Mouse (Mus musculus): ENCODE measurements around the gene Cyp26c1. TPM values are rescaled to one million over a fixed set of nuclear protein-coding genes. Genes with fewer than 3 reads are reported as not detected.

Gene Cyp26c1
- polyA plus RNA-seq (2012; rRNA removed), result not detected in 2 replicates

DNA sequence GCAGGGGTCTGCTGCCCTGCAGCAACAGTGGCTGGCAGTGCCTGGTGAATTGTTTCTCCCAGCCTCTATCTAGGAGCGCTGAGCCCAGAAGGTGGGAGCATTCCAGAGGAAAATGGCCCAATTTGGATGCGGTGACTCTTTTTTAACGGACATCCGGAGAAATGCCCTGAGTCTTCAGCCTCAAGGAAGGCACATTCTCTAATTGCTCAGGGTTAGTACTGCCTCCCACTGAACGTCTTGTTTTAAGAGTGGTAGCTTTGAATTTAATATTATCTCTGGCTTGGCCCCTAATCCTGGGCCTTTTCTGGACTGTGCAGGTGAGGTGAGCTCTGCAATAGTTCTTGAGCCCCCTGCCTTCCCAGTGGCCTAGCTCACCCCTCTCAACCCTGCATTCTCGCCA is at the start of gene Cyp26c1:
Gene Cyp26c1 (plus strand): TSS at position 301 of the 400 bp plus-strand sequence.
- no peak for TF ChIP-seq POLR2A (IDR thresholded peaks at IDR 0.05; ENCODE audit: borderline replicate concordance, extremely low read depth, insufficient read depth, insufficient read length, poor library complexity, severe bottlenecking)
- no peak for TF ChIP-seq CTCF (IDR thresholded peaks at IDR 0.05; ENCODE audit: borderline replicate concordance, extremely low read depth, insufficient read depth, insufficient read length)
- no peak for DNase-seq (ENCODE audit: low read depth)

- TF ChIP-seq POLR2A (IDR thresholded peaks at IDR 0.05; ENCODE audit: borderline replicate concordance, extremely low read depth, insufficient read depth, insufficient read length, poor library complexity, severe bottlenecking) (no peak), CTCF (IDR thresholded peaks at IDR 0.05; ENCODE audit: borderline replicate concordance, extremely low read depth, insufficient read depth, insufficient read length) (peak; percentile 32; the same call in 1 of the 2 replicates)
- peak; percentile 41 for DNase-seq (ENCODE audit: low read depth)
These were observed 37.4 kb upstream of the Cyp26c1 start for GRCm38 (mm10) chr19:37647994-37648393.

DNA sequence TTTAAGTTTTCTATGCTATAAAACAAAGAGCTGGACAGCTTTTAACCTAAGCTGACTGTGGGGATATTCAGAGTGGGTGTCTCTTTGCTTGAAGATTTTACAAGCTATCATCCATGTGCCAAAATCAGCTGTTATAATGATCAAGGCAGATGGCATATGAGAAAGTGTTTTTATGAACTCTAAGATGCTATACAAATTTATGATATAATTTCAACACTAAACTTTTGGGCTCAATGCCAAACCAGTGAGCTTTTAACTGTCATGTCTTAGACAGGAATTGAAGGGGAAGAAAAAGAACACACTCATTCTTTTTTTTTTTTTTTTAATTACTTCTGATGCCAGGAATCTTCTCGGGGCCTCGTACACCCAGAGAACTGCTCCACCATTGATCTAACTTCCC is 34.9 kb upstream of the Cyp26c1 start:
- TF ChIP-seq CTCF (IDR thresholded peaks at IDR 0.05; ENCODE audit: borderline replicate concordance, extremely low read depth, insufficient read depth, insufficient read length) (no peak), POLR2A (IDR thresholded peaks at IDR 0.05; ENCODE audit: borderline replicate concordance, extremely low read depth, insufficient read depth, insufficient read length, poor library complexity, severe bottlenecking) (no peak)
- peak; percentile 66 for DNase-seq (ENCODE audit: low read depth)

GRCm38 (mm10) chr19:37654012-37654411 is 31.4 kb upstream of the Cyp26c1 start:
- no peak for TF ChIP-seq CTCF (IDR thresholded peaks at IDR 0.05; ENCODE audit: borderline replicate concordance, extremely low read depth, insufficient read depth, insufficient read length)
- TF ChIP-seq POLR2A (IDR thresholded peaks at IDR 0.05; ENCODE audit: borderline replicate concordance, extremely low read depth, insufficient read depth, insufficient read length, poor library complexity, severe bottlenecking), result no peak
- no peak for DNase-seq (ENCODE audit: low read depth)

DNA sequence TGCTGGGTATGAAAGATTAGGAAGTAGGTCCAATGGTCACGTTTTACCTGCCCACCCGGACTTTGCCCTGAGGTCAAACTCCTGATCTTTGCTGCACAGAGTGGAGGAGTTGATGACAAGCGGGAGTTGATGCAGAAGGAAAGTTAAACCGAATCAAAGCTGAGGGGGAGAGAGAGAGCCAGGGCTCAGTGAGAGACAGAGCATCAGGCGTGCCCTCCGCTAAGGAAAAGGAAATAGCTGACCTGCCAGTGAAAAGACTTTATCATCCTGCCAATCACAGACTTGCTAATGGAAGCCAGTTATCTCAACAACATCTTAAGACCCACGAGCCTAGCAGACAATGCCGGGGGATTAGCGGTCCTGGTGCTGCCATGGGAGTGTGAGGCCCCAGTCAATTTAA is 28.9 kb upstream of the Cyp26c1 start:
- DNase-seq (ENCODE audit: low read depth), result peak; percentile 46
- no peak for TF ChIP-seq POLR2A (IDR thresholded peaks at IDR 0.05; ENCODE audit: borderline replicate concordance, extremely low read depth, insufficient read depth, insufficient read length, poor library complexity, severe bottlenecking)
- TF ChIP-seq CTCF (IDR thresholded peaks at IDR 0.05; ENCODE audit: borderline replicate concordance, extremely low read depth, insufficient read depth, insufficient read length), result no peak

DNA sequence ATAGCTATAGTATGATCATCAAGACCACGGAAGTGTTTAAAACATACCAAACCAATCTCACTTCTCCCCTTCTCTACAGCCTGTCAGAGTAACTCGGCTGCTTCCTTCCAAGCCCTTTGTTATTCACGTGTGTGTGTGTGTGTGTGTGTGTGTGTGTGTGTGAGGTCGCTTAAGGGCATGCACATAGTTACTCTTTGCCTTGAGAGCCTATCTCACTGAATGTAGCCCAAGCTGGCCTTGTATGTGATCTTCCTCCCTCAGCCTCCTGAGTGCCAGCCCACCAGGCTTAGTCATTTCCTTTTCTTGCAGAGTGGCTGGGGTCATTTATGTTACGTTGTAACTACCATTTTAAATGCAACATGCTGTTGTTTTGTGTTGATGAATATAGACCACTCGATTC is 20.1 kb upstream of the Cyp26c1 start:
- TF ChIP-seq CTCF (IDR thresholded peaks at IDR 0.05; ENCODE audit: borderline replicate concordance, extremely low read depth, insufficient read depth, insufficient read length), result no peak
- TF ChIP-seq POLR2A (IDR thresholded peaks at IDR 0.05; ENCODE audit: borderline replicate concordance, extremely low read depth, insufficient read depth, insufficient read length, poor library complexity, severe bottlenecking), result no peak
- no peak for DNase-seq (ENCODE audit: low read depth)

DNA sequence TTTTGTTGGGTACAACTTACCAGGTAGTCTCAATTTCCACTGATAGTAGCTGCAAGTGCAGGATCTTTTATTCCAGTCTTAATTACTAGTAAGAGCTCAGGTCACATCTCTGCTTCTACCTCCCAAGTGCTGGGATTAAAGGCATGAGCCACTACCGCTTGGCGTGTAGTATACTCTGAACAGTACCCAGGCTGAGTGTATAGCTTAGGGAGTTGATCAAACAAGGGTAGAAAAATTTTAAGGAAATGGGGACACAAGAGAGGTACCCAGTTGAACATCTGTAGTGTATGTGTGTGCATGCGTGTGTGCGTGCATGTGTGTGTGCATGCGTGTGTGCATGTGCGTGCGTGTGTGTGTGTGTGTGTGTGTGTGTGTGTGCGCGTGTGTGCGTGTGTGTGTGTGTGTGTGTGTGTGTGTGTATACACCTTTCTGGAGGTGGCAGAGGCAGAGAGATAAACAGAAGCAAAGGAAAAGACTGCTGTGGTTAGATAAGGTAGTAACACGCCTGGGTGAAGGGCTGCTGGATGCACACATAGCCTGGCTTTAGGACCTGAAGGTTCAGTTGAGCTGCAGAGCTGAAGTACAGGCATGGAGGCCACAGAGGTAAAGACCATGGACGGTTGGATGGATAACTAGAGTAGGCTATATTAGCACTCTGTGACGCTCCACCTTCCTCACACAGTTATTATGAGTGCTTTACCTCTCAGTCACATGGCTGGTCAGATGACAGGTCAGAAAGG is 17.4 kb upstream of the Cyp26c1 start:
- TF ChIP-seq POLR2A (IDR thresholded peaks at IDR 0.05; ENCODE audit: borderline replicate concordance, extremely low read depth, insufficient read depth, insufficient read length, poor library complexity, severe bottlenecking), result no peak
- TF ChIP-seq CTCF (IDR thresholded peaks at IDR 0.05; ENCODE audit: borderline replicate concordance, extremely low read depth, insufficient read depth, insufficient read length), result no peak
- DNase-seq (ENCODE audit: low read depth), result no peak

GRCm38 (mm10) chr19:37668657-37669056 is 16.7 kb upstream of the Cyp26c1 start:
- TF ChIP-seq CTCF (IDR thresholded peaks at IDR 0.05; ENCODE audit: borderline replicate concordance, extremely low read depth, insufficient read depth, insufficient read length), result no peak
- TF ChIP-seq POLR2A (IDR thresholded peaks at IDR 0.05; ENCODE audit: borderline replicate concordance, extremely low read depth, insufficient read depth, insufficient read length, poor library complexity, severe bottlenecking), result no peak
- no peak for DNase-seq (ENCODE audit: low read depth)

- TF ChIP-seq POLR2A (IDR thresholded peaks at IDR 0.05; ENCODE audit: borderline replicate concordance, extremely low read depth, insufficient read depth, insufficient read length, poor library complexity, severe bottlenecking), result no peak
- no peak for TF ChIP-seq CTCF (IDR thresholded peaks at IDR 0.05; ENCODE audit: borderline replicate concordance, extremely low read depth, insufficient read depth, insufficient read length)
- DNase-seq (ENCODE audit: low read depth), result no peak
These were observed 15.9 kb upstream of the Cyp26c1 start for GRCm38 (mm10) chr19:37669486-37669885.

- TF ChIP-seq POLR2A (IDR thresholded peaks at IDR 0.05; ENCODE audit: borderline replicate concordance, extremely low read depth, insufficient read depth, insufficient read length, poor library complexity, severe bottlenecking) (no peak), CTCF (IDR thresholded peaks at IDR 0.05; ENCODE audit: borderline replicate concordance, extremely low read depth, insufficient read depth, insufficient read length) (no peak)
- DNase-seq (ENCODE audit: low read depth), result no peak
These were observed 12.0 kb upstream of the Cyp26c1 start for GRCm38 (mm10) chr19:37673393-37673792.

DNA sequence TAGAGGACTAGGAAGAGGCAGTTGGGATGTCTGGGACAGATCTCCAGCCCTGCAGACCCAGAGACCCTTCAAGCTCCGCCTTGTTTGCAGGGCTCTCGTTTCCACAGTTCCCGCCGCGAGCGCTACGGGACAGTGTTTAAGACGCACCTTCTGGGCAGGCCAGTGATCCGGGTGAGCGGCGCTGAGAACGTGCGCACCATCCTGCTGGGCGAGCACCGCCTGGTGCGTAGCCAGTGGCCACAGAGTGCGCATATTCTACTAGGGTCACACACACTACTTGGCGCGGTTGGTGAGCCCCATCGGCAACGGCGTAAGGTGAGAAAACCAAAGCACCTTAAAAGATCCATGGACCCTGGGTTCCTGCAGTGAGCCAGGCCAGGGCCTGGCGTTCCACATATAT is 966 bp downstream of the Cyp26c1 start:
- TF ChIP-seq CTCF (IDR thresholded peaks at IDR 0.05; ENCODE audit: borderline replicate concordance, extremely low read depth, insufficient read depth, insufficient read length), result no peak
- TF ChIP-seq POLR2A (IDR thresholded peaks at IDR 0.05; ENCODE audit: borderline replicate concordance, extremely low read depth, insufficient read depth, insufficient read length, poor library complexity, severe bottlenecking), result no peak
- DNase-seq (ENCODE audit: low read depth), result no peak

Data from brain, embryonic 14.5 days (tissue).